Mouse (Mus musculus): ENCODE data around the gene Flywch2. TPM values are rescaled to one million over a fixed set of nuclear protein-coding genes. Genes with fewer than 3 reads are reported as not detected.
A peak's percentile ranks its signal among the peaks of the same experiment; 100 is the strongest.
"Not testable (repeated sequence)": the region's sequence is repeated elsewhere in the genome, so short reads cannot be mapped to it uniquely, and the experiment has no call there.

Flywch2 gene
- polyA plus RNA-seq, 1 experiment from 2014 or later = 2.3 TPM

DNA sequence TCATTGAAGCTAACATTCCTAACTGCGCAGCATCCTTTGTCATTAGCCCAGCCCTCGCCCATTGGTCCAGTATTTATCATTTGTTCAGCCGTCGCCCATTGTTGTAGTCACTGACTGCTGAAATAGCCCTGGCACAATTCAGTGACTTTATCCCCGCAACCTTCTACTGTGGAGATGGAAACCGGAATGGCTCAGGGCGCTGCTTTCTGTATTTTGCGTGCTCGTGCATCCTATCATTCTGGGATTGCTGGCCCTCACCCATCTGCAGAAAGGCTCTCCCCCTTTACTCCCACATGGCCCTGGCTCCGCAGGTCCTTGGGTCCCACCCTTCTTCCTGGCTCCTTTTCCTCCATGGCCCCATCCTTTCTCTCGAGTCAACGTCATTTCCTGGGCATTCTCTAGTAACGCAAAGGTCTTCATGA lies 640 bp upstream of the Flywch2 start:
- no peak for ATAC-seq
- Histone ChIP-seq H3K36me3 (replicated peaks; ENCODE audit: insufficient read depth, low read length) (no peaks in the 10 kb centered on the region), H3K4me2 (ENCODE audit: low read depth, low read length) (peak overlapping the region; percentile 93), H3K9ac (replicated peaks) (peak overlapping the region; percentile 64; the same call in 1 of the 2 replicates), H3K27me3 (ENCODE audit: insufficient read depth, low read length) (0 out of 2 replicates have a peak, but pooled peaks cover 3% of the 10 kb centered on the region), H3K4me1 (ENCODE audit: insufficient read depth) (peaks cover 26% of the 10 kb centered on the region), H3K27ac (ENCODE audit: low read depth) (no peak overlapping the region), H3K9me3 (ENCODE audit: low read length) (no peaks in the 10 kb centered on the region), H3K4me3 (ENCODE audit: low read depth, low read length) (peak overlapping the region; percentile 57)
- WGBS (ENCODE audit: insufficient replicate concordance) = 31% methylated on average over 13 of the region's 13 CpGs
- TF ChIP-seq EP300 (IDR thresholded peaks at IDR 0.05; ENCODE audit: low read depth) (no peak), CTCF (IDR thresholded peaks at IDR 0.05; ENCODE audit: low read depth) (no peak)
- no peak for DNase-seq

DNA sequence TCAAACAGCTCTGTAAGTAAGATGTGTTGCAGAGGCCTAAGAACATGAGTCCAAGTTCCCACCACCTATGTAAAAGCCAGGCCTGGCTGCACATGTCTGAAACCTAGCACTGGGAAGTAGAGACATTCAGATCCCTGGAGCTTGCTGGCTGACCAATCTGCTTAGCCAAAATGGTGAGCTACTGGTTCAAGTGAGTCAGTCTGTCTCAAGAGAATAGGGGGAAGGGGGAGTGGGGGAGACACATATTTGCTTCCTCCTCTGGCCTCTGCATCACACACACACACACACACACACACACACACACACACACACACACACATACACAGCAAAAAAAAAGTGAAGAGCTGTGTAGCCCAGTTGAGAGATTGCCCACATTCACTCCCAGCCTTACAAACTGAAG lies 2.5 kb downstream of the Flywch2 start:
- ATAC-seq (no peak), DNase-seq (no peak)
- Histone ChIP-seq H3K36me3 (replicated peaks; ENCODE audit: insufficient read depth, low read length) (no peaks in the 10 kb centered on the region), H3K4me1 (ENCODE audit: insufficient read depth) (peaks cover 13% of the 10 kb centered on the region), H3K4me3 (ENCODE audit: low read depth, low read length) (no peak overlapping the region), H3K27ac (ENCODE audit: low read depth) (no peak overlapping the region), H3K9ac (replicated peaks) (no peak overlapping the region), H3K27me3 (ENCODE audit: insufficient read depth, low read length) (0 out of 2 replicates have a peak, but pooled peaks cover 3% of the 10 kb centered on the region), H3K9me3 (ENCODE audit: low read length) (no peaks in the 10 kb centered on the region), H3K4me2 (ENCODE audit: low read depth, low read length) (no peak overlapping the region)
- no peak for TF ChIP-seq CTCF (IDR thresholded peaks at IDR 0.05; ENCODE audit: low read depth)
- TF ChIP-seq EP300 (IDR thresholded peaks at IDR 0.05; ENCODE audit: low read depth) = no peak

DNA sequence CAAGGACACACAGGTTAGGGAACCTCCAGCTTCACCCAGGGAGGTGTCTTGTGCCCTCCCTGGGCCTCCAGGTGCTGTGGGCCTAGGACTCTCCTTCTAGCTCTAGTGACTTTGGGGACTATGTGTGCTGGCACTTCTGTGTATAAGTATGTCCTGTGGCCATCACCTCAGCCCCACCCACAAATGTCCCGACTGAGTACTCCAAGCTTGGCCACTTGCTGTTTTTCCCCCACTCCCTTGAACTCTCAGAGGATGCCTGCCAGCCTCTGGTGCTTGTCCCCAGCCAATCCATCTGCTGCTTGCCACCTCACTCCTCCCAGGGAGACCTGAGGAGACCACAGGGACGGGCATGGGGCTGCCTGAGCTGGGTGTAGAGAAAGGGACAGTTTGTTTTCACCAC lies 7.4 kb downstream of the Flywch2 start:
- WGBS (ENCODE audit: insufficient replicate concordance) = 31% methylated on average over 2 of the region's 2 CpGs
- H3K4me3 ChIP-seq (ENCODE audit: low read depth, low read length) = no peak overlapping the region
- TF ChIP-seq EP300 (IDR thresholded peaks at IDR 0.05; ENCODE audit: low read depth) (no peak), CTCF (IDR thresholded peaks at IDR 0.05; ENCODE audit: low read depth) (no peak)
- no peak overlapping the region for H3K27ac ChIP-seq (ENCODE audit: low read depth)
- no peak for DNase-seq
- H3K4me2 ChIP-seq (ENCODE audit: low read depth, low read length) = no peak overlapping the region
- H3K4me1 ChIP-seq (ENCODE audit: insufficient read depth) = 0 out of 2 replicates have a peak, but pooled peaks cover 2% of the 10 kb centered on the region
- H3K9me3 ChIP-seq (ENCODE audit: low read length) = no peaks in the 10 kb centered on the region
- ATAC-seq = no peak
- no peak overlapping the region for H3K9ac ChIP-seq (replicated peaks)
- H3K27me3 ChIP-seq (ENCODE audit: insufficient read depth, low read length) = no peaks in the 10 kb centered on the region
- no peaks in the 10 kb centered on the region for H3K36me3 ChIP-seq (replicated peaks; ENCODE audit: insufficient read depth, low read length)

DNA sequence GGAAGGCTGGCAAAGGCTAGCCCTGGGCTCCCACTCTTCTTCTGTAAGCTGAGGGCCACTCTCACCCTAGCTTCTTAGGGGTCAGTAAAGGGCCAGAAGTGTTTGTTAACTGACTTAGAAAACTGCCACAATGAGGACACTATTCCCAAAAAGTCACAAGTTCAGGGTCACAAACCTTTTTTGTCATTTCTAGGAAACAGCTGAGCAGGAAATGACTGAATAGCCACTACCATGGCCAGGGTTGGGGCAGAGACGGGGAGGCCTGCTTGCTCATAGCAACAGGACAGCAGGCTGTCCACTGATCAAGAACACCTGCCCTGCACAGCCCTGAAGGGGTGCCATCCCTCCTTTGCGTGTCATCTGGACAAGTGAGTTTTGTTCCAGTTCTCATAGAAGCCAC lies 8.7 kb downstream of the Flywch2 start:
- H3K4me2 ChIP-seq (ENCODE audit: low read depth, low read length) = no peak overlapping the region
- no peak overlapping the region for H3K27ac ChIP-seq (ENCODE audit: low read depth)
- no peaks in the 10 kb centered on the region for H3K9me3 ChIP-seq (ENCODE audit: low read length)
- no peak overlapping the region for H3K4me3 ChIP-seq (ENCODE audit: low read depth, low read length)
- 56% methylated on average over 2 of the region's 2 CpGs for WGBS (ENCODE audit: insufficient replicate concordance)
- TF ChIP-seq CTCF (IDR thresholded peaks at IDR 0.05; ENCODE audit: low read depth) = no peak
- TF ChIP-seq EP300 (IDR thresholded peaks at IDR 0.05; ENCODE audit: low read depth) = no peak
- ATAC-seq (no peak), DNase-seq (no peak)
- no peak overlapping the region for H3K9ac ChIP-seq (replicated peaks)
- no peaks in the 10 kb centered on the region for H3K36me3 ChIP-seq (replicated peaks; ENCODE audit: insufficient read depth, low read length)
- H3K4me1 ChIP-seq (ENCODE audit: insufficient read depth) = 0 out of 2 replicates have a peak, but pooled peaks cover 2% of the 10 kb centered on the region
- H3K27me3 ChIP-seq (ENCODE audit: insufficient read depth, low read length) = no peaks in the 10 kb centered on the region

DNA sequence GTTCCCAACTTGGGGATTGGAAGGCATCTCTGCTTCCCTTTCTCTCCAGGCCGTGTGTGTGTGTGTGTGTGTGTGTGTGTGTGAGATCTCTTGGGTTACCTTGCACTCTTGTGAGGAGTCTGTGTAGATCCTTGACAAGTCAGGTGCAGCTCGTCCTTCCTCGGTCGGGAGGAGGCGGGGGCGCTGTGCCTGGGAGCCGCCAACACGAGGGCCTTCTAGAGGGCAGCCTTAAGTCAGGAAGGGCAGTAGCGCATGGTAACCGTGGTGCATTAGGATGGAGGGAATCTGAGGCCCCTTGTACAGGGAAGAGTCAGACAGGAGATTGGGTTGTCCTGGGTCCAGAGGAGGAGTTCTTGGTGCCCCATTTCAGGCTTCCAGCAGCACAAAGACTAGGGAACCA lies 9.7 kb downstream of the Flywch2 start:
- Histone ChIP-seq H3K4me3 (ENCODE audit: low read depth, low read length) (no peak overlapping the region), H3K9me3 (ENCODE audit: low read length) (no peaks in the 10 kb centered on the region), H3K27ac (ENCODE audit: low read depth) (no peak overlapping the region), H3K36me3 (replicated peaks; ENCODE audit: insufficient read depth, low read length) (no peaks in the 10 kb centered on the region), H3K9ac (replicated peaks) (no peak overlapping the region), H3K27me3 (ENCODE audit: insufficient read depth, low read length) (no peaks in the 10 kb centered on the region), H3K4me1 (ENCODE audit: insufficient read depth) (0 out of 2 replicates have a peak, but pooled peaks cover 2% of the 10 kb centered on the region), H3K4me2 (ENCODE audit: low read depth, low read length) (no peak overlapping the region)
- TF ChIP-seq CTCF (IDR thresholded peaks at IDR 0.05; ENCODE audit: low read depth) = no peak
- ATAC-seq (no peak), DNase-seq (no peak)
- WGBS (ENCODE audit: insufficient replicate concordance) = 82% methylated on average over 10 of the region's 10 CpGs

DNA sequence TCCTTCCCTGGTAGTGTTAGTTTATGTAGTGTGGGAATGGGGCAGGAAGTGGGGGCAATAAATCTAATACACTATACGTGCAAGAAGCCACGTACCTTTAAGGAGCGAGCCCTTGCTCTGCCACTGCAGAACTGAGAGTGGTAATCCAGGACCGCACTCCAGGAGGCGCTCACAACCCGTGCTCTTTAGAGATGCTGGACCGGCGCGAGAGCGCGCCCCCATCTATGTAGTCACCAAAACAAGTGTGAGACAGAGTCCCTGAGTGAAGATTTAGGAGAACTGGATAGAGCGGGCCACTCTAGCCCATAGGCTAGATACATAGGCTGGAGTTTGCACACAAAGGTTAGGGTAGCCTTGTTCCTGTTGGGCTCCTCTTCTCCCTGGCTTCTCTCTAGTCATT lies 11.8 kb downstream of the Flywch2 start:
- 4% methylated on average over 12 of the region's 12 CpGs for WGBS (ENCODE audit: insufficient replicate concordance)
- peak; percentile 56 for ATAC-seq
- DNase-seq = peak; percentile 86
- no peaks in the 10 kb centered on the region for H3K36me3 ChIP-seq (replicated peaks; ENCODE audit: insufficient read depth, low read length)
- no peak overlapping the region for H3K27ac ChIP-seq (ENCODE audit: low read depth)
- no peak overlapping the region for H3K4me2 ChIP-seq (ENCODE audit: low read depth, low read length)
- H3K9ac ChIP-seq (replicated peaks) = no peak overlapping the region
- H3K4me1 ChIP-seq (ENCODE audit: insufficient read depth) = peaks cover 8% of the 10 kb centered on the region
- TF ChIP-seq EP300 (IDR thresholded peaks at IDR 0.05; ENCODE audit: low read depth) (no peak), CTCF (IDR thresholded peaks at IDR 0.05; ENCODE audit: low read depth) (peak; percentile 89)
- H3K27me3 ChIP-seq (ENCODE audit: insufficient read depth, low read length) = no peaks in the 10 kb centered on the region
- H3K9me3 ChIP-seq (ENCODE audit: low read length) = no peaks in the 10 kb centered on the region
- no peak overlapping the region for H3K4me3 ChIP-seq (ENCODE audit: low read depth, low read length)

DNA sequence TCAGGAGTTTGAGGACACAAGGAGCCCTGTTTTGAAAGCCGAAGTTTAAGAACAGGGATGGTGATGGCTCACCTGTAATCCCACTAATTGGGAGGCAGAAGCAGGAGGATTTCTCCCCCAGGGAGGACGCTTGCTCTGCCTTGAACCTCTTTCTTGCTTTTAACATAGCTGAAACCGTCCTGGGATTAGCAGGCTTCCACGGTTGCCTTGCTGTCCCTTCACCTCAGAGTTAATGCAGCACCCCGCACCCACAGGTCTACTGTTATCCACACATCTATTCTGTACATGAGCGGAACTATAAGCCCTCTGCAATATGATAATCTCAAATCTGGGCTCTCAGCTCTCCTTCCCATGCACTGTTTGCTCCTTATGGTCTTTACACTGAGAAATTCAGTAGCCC lies 12.2 kb downstream of the Flywch2 start:
- no peak for ATAC-seq
- TF ChIP-seq EP300 (IDR thresholded peaks at IDR 0.05; ENCODE audit: low read depth) = no peak
- TF ChIP-seq CTCF (IDR thresholded peaks at IDR 0.05; ENCODE audit: low read depth) = no peak
- WGBS (ENCODE audit: insufficient replicate concordance) = 67% methylated on average over 6 of the region's 6 CpGs

DNA sequence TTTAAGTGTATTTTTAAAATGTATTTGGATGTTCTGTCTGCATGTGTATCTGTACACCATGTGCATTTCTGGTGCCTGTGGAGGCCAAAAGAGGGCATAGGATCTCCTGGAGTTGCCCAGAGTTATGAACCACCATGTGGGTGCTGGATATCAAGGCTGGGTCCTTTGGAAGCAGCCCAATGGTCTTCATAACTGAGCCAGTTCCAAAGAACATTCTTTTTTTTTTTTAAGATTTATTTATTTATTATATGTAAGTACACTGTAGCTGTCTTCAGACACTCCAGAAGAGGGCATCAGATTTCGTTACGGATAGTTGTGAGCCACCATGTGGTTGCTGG lies 13.7 kb downstream of the Flywch2 start:
- not testable (repeated sequence) for DNase-seq; ATAC-seq; H3K4me2 ChIP-seq (ENCODE audit: low read depth, low read length); H3K9me3 ChIP-seq (ENCODE audit: low read length); H3K27me3 ChIP-seq (ENCODE audit: insufficient read depth, low read length); H3K36me3 ChIP-seq (replicated peaks; ENCODE audit: insufficient read depth, low read length); H3K27ac ChIP-seq (ENCODE audit: low read depth); H3K4me1 ChIP-seq (ENCODE audit: insufficient read depth); H3K9ac ChIP-seq (replicated peaks); H3K4me3 ChIP-seq (ENCODE audit: low read depth, low read length)
- 65% methylated on average over 2 of the region's 2 CpGs for WGBS (ENCODE audit: insufficient replicate concordance)

More for the DNA sequence above, 12.2 kb downstream of the Flywch2 start:
- H3K9ac ChIP-seq (replicated peaks) = no peak overlapping the region
- H3K27me3 ChIP-seq (ENCODE audit: insufficient read depth, low read length) = no peaks in the 10 kb centered on the region
- no peak overlapping the region for H3K4me3 ChIP-seq (ENCODE audit: low read depth, low read length)
- H3K4me2 ChIP-seq (ENCODE audit: low read depth, low read length) = no peak overlapping the region
- H3K9me3 ChIP-seq (ENCODE audit: low read length) = no peaks in the 10 kb centered on the region
- no peaks in the 10 kb centered on the region for H3K36me3 ChIP-seq (replicated peaks; ENCODE audit: insufficient read depth, low read length)
- no peak for DNase-seq
- H3K4me1 ChIP-seq (ENCODE audit: insufficient read depth) = peaks cover 8% of the 10 kb centered on the region
- H3K27ac ChIP-seq (ENCODE audit: low read depth) = no peak overlapping the region

Measured in liver, postnatal 0 days (tissue).